Mouse (Mus musculus) thymus, postnatal 36 days (tissue): Measurements from ENCODE around the gene Pitpnb.

Experiments used
- DNase-seq, 2 experiments: peaks; one replicate each; pipeline ENCODE4 v3.0.0; 2022; ENCODE audit warnings: mixed read lengths in 2 of 2

Gene Pitpnb

GRCm38 (mm10) chr5:111356811-111357617 is 26.5 kb downstream of the Pitpnb start:
- peak; percentile 42 to 55 for DNase-seq

GRCm38 (mm10) chr5:111360546-111360945 is 30.0 kb downstream of the Pitpnb start:
- no peak for DNase-seq

GRCm38 (mm10) chr5:111361058-111361457 is 30.5 kb downstream of the Pitpnb start:
- no peak for DNase-seq

GRCm38 (mm10) chr5:111361846-111362245 is 31.3 kb downstream of the Pitpnb start:
- DNase-seq = no peak

GRCm38 (mm10) chr5:111363446-111364062 is 33.0 kb downstream of the Pitpnb start:
- DNase-seq = no peak

- no peak for DNase-seq
Observed at GRCm38 (mm10) chr5:111364533-111364932, 34.0 kb downstream of the Pitpnb start.

GRCm38 (mm10) chr5:111366140-111366539 is 35.6 kb downstream of the Pitpnb start:
- DNase-seq = no peak

- no peak for DNase-seq
Observed at GRCm38 (mm10) chr5:111367937-111368517, 37.5 kb downstream of the Pitpnb start.

- no peak for DNase-seq
Observed at GRCm38 (mm10) chr5:111368576-111368975, 38.0 kb downstream of the Pitpnb start.

- no peak for DNase-seq
Observed at GRCm38 (mm10) chr5:111375616-111376015, 45.1 kb downstream of the Pitpnb start.

GRCm38 (mm10) chr5:111376276-111377020 is 45.9 kb downstream of the Pitpnb start:
- DNase-seq = peak in 1 of 2 experiments; percentile 0

GRCm38 (mm10) chr5:111378126-111378993 is 47.8 kb downstream of the Pitpnb start:
- DNase-seq = no peak

- no peak for DNase-seq
Observed at GRCm38 (mm10) chr5:111383335-111383734, 52.8 kb downstream of the Pitpnb start.

GRCm38 (mm10) chr5:111390911-111391310 is 60.3 kb downstream of the Pitpnb start:
- no peak for DNase-seq

GRCm38 (mm10) chr5:111391485-111391884 is 60.9 kb downstream of the Pitpnb start:
- no peak for DNase-seq

GRCm38 (mm10) chr5:111393346-111394197 is 63.0 kb downstream of the Pitpnb start:
- DNase-seq = no peak

- DNase-seq = no peak
Observed at GRCm38 (mm10) chr5:111394198-111395053, 63.9 kb downstream of the Pitpnb start.

- no peak for DNase-seq
Observed at GRCm38 (mm10) chr5:111395771-111396170, 65.2 kb downstream of the Pitpnb start.

GRCm38 (mm10) chr5:111396199-111396598 is 65.6 kb downstream of the Pitpnb start:
- no peak for DNase-seq

- no peak for DNase-seq
Observed at GRCm38 (mm10) chr5:111398471-111398870, 67.9 kb downstream of the Pitpnb start.
